Mouse (Mus musculus): ENCODE measurements around the gene Ggta1.

- TF ChIP-seq ZNF384 (IDR thresholded peaks at IDR 0.05; ENCODE audit: low read depth, low read length) (no peak), ZC3H11A (IDR thresholded peaks at IDR 0.05; ENCODE audit: borderline replicate concordance, low read depth, low read length) (no peak), HCFC1 (IDR thresholded peaks at IDR 0.05; ENCODE audit: borderline replicate concordance, insufficient read depth, low read length) (no peak), MAFK (IDR thresholded peaks at IDR 0.05; ENCODE audit: insufficient read depth, low read depth, low read length) (no peak)
Measured at GRCm38 (mm10) chr2:35419243-35419642, 43.8 kb downstream of the Ggta1 start.

Data from ES-E14 (cell line).